Mouse (Mus musculus): ENCODE measurements at regions not wholly inside any gene's neighbourhood (a gene's known extent, or its start where the extent isn't known, plus 50 kb on each side); places are given as distances from the start of the nearest gene placed in this dataset.

GRCm38 (mm10) chr14:90488301-90488700, 2017.1 kb upstream of the Pcdh20 start:
- Histone ChIP-seq H3K4me2 (no peak overlapping the region), H3K27ac (ENCODE audit: low read depth) (no peak overlapping the region), H3K9me3 (ENCODE audit: low read depth, low read length) (no peaks in the 10 kb centered on the region), H3K4me3 (ENCODE audit: low read depth, low read length) (no peak overlapping the region), H3K36me3 (ENCODE audit: insufficient read depth) (no peaks in the 10 kb centered on the region), H3K27me3 (ENCODE audit: insufficient read depth, low read length) (no peaks in the 10 kb centered on the region), H3K4me1 (ENCODE audit: insufficient read depth) (no peaks in the 10 kb centered on the region), H3K9ac (no peak overlapping the region)
- WGBS, result 73% methylated on average over 2 of the region's 2 CpGs
- no peak for TF ChIP-seq CTCF (IDR thresholded peaks at IDR 0.05; ENCODE audit: low read depth)
- ATAC-seq (ENCODE audit: insufficient read depth), result no peak
- no peak for DNase-seq

- DNase-seq, result no peak
- no peak overlapping the region for H3K27ac ChIP-seq (ENCODE audit: low read depth)
- WGBS, result 63% methylated on average over 2 of the region's 2 CpGs
These were observed 1976.8 kb upstream of the Pcdh20 start for GRCm38 (mm10) chr14:90447971-90448370.

GRCm38 (mm10) chr14:90432874-90433543, 1961.8 kb upstream of the Pcdh20 start:
- H3K4me2 ChIP-seq, result no peak overlapping the region
- H3K27ac ChIP-seq (ENCODE audit: low read depth), result no peak overlapping the region
- H3K27me3 ChIP-seq (ENCODE audit: insufficient read depth, low read length), result no peaks in the 10 kb centered on the region
- no peak overlapping the region for H3K4me3 ChIP-seq (ENCODE audit: low read depth, low read length)
- no peak overlapping the region for H3K9ac ChIP-seq
- no peaks in the 10 kb centered on the region for H3K4me1 ChIP-seq (ENCODE audit: insufficient read depth)
- TF ChIP-seq CTCF (IDR thresholded peaks at IDR 0.05; ENCODE audit: low read depth), result peak; percentile 79
- no peaks in the 10 kb centered on the region for H3K9me3 ChIP-seq (ENCODE audit: low read depth, low read length)
- WGBS, result 41% methylated on average over 7 of the region's 7 CpGs
- DNase-seq (peak; percentile 86), ATAC-seq (ENCODE audit: insufficient read depth) (peak; percentile 66; the same call in 1 of the 2 replicates)
- H3K36me3 ChIP-seq (ENCODE audit: insufficient read depth), result no peaks in the 10 kb centered on the region

More at GRCm38 (mm10) chr14:90447971-90448370, 1976.8 kb upstream of the Pcdh20 start:
- ATAC-seq (ENCODE audit: insufficient read depth), result no peak
- H3K9ac ChIP-seq, result no peak overlapping the region
- no peaks in the 10 kb centered on the region for H3K36me3 ChIP-seq (ENCODE audit: insufficient read depth)
- H3K4me2 ChIP-seq, result no peak overlapping the region
- H3K27me3 ChIP-seq (ENCODE audit: insufficient read depth, low read length), result no peaks in the 10 kb centered on the region
- no peaks in the 10 kb centered on the region for H3K9me3 ChIP-seq (ENCODE audit: low read depth, low read length)
- no peaks in the 10 kb centered on the region for H3K4me1 ChIP-seq (ENCODE audit: insufficient read depth)
- no peak for TF ChIP-seq CTCF (IDR thresholded peaks at IDR 0.05; ENCODE audit: low read depth)
- no peak overlapping the region for H3K4me3 ChIP-seq (ENCODE audit: low read depth, low read length)

- Histone ChIP-seq H3K36me3 (ENCODE audit: insufficient read depth) (no peaks in the 10 kb centered on the region), H3K9me3 (ENCODE audit: low read depth, low read length) (no peaks in the 10 kb centered on the region), H3K27me3 (ENCODE audit: insufficient read depth, low read length) (no peaks in the 10 kb centered on the region), H3K9ac (no peak overlapping the region), H3K4me3 (ENCODE audit: low read depth, low read length) (no peak overlapping the region), H3K4me1 (ENCODE audit: insufficient read depth) (no peaks in the 10 kb centered on the region), H3K4me2 (no peak overlapping the region), H3K27ac (ENCODE audit: low read depth) (no peak overlapping the region)
- ATAC-seq (ENCODE audit: insufficient read depth) (no peak), DNase-seq (no peak)
- TF ChIP-seq CTCF (IDR thresholded peaks at IDR 0.05; ENCODE audit: low read depth), result no peak
- WGBS, result 70% methylated on average over 3 of the region's 3 CpGs
These were observed 1941.5 kb upstream of the Pcdh20 start for GRCm38 (mm10) chr14:90412707-90413106.

- TF ChIP-seq CTCF (IDR thresholded peaks at IDR 0.05; ENCODE audit: low read depth), result no peak
- Histone ChIP-seq H3K27me3 (ENCODE audit: insufficient read depth, low read length) (no peaks in the 10 kb centered on the region), H3K27ac (ENCODE audit: low read depth) (no peak overlapping the region), H3K9me3 (ENCODE audit: low read depth, low read length) (no peaks in the 10 kb centered on the region), H3K9ac (no peak overlapping the region), H3K4me1 (ENCODE audit: insufficient read depth) (no peaks in the 10 kb centered on the region), H3K4me3 (ENCODE audit: low read depth, low read length) (no peak overlapping the region), H3K36me3 (ENCODE audit: insufficient read depth) (no peaks in the 10 kb centered on the region), H3K4me2 (no peak overlapping the region)
- DNase-seq (no peak), ATAC-seq (ENCODE audit: insufficient read depth) (no peak)
- 64% methylated on average over 2 of the region's 2 CpGs for WGBS
These were observed 1935.2 kb upstream of the Pcdh20 start for GRCm38 (mm10) chr14:90406350-90406749.

GRCm38 (mm10) chr14:90405476-90405875, 1934.3 kb upstream of the Pcdh20 start:
- no peak for DNase-seq
- no peak overlapping the region for H3K27ac ChIP-seq (ENCODE audit: low read depth)
- TF ChIP-seq CTCF (IDR thresholded peaks at IDR 0.05; ENCODE audit: low read depth), result no peak
- H3K4me1 ChIP-seq (ENCODE audit: insufficient read depth), result no peaks in the 10 kb centered on the region
- no peak for ATAC-seq (ENCODE audit: insufficient read depth)
- WGBS, result 90% methylated on average over 1 of the region's 1 CpGs
- H3K4me3 ChIP-seq (ENCODE audit: low read depth, low read length), result no peak overlapping the region
- no peak overlapping the region for H3K9ac ChIP-seq
- no peaks in the 10 kb centered on the region for H3K9me3 ChIP-seq (ENCODE audit: low read depth, low read length)
- no peak overlapping the region for H3K4me2 ChIP-seq
- no peaks in the 10 kb centered on the region for H3K27me3 ChIP-seq (ENCODE audit: insufficient read depth, low read length)
- no peaks in the 10 kb centered on the region for H3K36me3 ChIP-seq (ENCODE audit: insufficient read depth)

GRCm38 (mm10) chr14:90367256-90367936, 1896.2 kb upstream of the Pcdh20 start:
- TF ChIP-seq CTCF (IDR thresholded peaks at IDR 0.05; ENCODE audit: low read depth), result no peak
- H3K9me3 ChIP-seq (ENCODE audit: low read depth, low read length), result no peaks in the 10 kb centered on the region
- no peaks in the 10 kb centered on the region for H3K36me3 ChIP-seq (ENCODE audit: insufficient read depth)
- H3K9ac ChIP-seq, result no peak overlapping the region
- WGBS, result 74% methylated on average over 3 of the region's 3 CpGs
- DNase-seq (no peak), ATAC-seq (ENCODE audit: insufficient read depth) (no peak)
- H3K4me3 ChIP-seq (ENCODE audit: low read depth, low read length), result no peak overlapping the region
- H3K27ac ChIP-seq (ENCODE audit: low read depth), result no peak overlapping the region
- no peaks in the 10 kb centered on the region for H3K4me1 ChIP-seq (ENCODE audit: insufficient read depth)
- no peak overlapping the region for H3K4me2 ChIP-seq
- no peaks in the 10 kb centered on the region for H3K27me3 ChIP-seq (ENCODE audit: insufficient read depth, low read length)

All from lung, embryonic 14.5 days (tissue).